Mouse (Mus musculus): ENCODE measurements around the gene Itgb3.
"Not testable (repeated sequence)": the region's sequence is repeated elsewhere in the genome, so short reads cannot be mapped to it uniquely, and the experiment has no call there.

Gene Itgb3

DNA sequence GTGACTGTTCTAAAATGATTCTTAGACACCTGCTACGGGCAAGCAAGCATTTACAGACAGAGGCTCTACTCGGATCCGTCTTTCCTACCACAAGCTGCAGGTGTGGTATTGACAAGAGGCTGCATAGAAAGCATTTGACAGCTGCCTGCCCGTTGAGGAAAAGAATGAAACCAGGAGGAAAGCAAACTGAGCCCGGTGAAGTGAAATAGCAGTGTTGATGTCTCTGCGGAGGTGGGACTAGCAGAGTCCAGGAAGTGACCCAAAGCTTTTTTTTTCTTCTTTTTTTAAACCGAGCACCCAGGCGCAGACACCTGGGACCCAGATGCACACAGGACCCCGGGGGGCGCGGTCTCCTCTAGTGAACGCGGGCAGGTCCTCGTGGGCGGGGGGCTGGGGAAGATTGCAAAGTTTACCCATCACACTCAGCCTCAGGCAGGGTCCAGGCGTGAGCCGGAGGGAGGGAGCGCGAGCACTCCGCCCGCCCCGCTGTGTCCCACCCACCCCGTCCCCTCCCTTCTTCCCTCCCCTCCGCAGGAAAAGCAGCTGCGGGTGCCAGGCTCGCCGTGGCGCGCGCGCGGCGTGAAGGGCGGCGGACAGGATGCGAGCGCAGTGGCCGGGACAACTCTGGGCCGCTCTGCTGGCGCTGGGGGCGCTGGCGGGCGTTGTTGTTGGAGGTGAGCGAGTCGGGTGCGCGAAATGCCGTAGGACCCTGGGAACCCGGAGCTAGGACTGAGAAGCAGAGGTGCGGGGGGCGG is at the start of gene Itgb3:
Gene Itgb3 (plus strand): TSS at position 510 of the 755 bp plus-strand sequence.
- no peak for DNase-seq (ENCODE audit: extremely low read depth, low read depth)

DNA sequence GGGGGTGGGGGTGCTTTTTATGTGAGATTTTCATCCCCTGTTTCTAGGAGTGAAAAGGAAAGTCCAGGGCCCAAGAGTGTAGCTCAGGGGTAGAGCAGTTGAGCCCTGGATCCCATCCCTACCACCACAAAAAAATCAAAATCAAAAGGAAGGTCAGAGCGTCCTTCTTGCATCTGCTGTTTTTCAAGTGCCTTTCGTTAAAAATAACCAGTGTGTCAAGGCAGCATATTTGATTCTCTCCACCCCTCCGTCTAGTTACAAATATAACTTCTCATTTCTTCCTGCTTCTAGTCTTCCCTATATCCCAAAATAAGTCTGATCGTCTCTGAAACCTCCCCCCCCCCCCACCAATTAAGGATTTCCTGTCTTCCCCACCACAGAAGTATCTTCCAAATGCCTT is 49.7 kb upstream of the Itgb3 start:
- no peak for DNase-seq (ENCODE audit: extremely low read depth, low read depth)

DNA sequence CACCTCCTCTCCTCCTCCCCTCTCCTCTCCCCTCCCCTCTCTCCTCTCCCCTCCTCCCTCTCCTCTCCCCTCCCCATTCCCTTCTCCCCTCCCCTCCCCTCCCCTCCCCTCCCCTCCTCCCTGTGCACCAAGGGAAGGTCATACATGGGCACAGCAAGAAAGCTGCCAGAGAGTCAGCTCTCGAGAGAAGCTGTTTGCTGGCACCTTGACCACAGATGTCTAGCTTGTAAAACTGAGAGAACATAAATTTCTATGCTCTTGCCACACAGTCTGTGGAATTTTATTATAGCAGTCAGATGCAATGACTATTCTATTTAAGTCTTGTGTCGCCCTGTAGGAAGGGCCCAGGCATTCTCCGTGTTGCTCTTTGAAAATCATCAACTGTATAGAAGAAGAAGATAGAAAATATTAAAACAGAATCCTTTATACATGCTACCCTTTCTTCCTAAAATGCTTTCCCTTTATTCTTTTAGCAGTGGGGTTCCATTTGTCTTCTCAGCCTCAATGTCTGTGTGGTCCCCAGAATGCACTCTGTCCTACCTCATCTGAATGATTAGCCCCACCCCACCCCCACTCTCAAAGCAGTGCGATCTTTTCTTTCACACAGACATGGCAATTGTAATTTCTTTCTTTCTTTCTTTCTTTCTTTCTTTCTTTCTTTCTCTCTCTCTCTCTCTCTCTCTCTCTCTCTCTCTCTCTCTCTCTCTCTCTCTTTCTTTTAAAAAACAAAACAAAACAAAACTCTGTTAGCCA is 49.0 kb upstream of the Itgb3 start:
- no peak for DNase-seq (ENCODE audit: extremely low read depth, low read depth)

DNA sequence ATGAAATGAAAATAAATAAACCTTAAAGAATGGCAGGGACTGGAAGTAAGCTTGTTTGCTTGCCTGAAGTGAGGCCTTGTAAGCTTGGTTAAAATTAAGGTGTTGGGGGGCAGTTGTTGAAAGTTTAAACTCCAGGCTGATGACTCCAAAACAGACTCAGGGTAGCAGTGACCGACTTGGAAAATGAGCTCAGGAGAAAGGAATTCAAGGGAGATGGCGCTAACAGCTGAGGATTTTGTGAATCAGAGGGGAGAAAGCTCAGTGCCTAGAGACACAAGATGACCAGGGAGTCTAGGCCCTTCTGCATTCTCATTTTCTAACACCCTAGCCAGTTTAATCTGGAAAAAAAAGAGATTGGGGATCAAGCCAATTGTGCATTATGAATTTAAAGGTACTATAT is 46.8 kb upstream of the Itgb3 start:
- DNase-seq (ENCODE audit: extremely low read depth, low read depth) = no peak

DNA sequence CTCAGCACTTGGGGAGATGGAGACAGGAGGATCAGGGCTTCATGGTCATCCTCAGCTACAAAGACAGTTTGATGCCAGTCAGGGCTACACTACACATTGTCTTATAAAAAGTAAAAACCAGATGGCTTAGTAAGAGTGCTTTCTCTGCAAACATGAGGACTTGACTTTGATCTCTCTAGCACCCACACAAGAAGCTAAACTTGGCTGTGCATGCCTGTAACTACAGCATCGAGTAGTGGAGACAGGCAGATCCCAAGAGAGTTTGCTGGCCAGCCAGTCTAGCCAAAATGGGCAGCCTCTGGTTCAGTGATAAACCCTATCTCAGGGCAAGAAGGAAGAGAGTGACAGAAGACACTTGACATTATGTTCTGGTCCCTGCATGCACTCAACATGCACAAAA is 44.3 kb upstream of the Itgb3 start:
- no peak for DNase-seq (ENCODE audit: extremely low read depth, low read depth)

DNA sequence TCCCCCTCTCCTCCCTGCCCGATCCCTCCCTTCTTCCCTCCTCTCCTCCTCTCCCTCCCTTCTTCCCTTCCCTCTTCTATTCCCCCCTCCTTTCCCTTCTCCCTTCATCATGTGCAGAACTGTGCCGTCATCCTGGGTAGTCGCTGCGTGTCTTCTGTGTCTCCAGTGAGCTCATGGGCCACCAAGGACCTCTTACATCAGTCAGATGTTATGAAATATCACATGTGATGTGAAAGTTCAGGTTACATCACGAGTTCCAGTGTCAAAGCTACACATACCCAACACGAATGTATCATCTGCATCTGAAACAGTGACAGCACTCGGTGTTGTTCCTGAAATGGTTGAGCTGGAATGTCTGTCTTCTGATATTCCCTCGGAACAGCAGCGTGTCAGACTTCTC is 42.6 kb upstream of the Itgb3 start:
- DNase-seq (ENCODE audit: extremely low read depth, low read depth) = no peak

DNA sequence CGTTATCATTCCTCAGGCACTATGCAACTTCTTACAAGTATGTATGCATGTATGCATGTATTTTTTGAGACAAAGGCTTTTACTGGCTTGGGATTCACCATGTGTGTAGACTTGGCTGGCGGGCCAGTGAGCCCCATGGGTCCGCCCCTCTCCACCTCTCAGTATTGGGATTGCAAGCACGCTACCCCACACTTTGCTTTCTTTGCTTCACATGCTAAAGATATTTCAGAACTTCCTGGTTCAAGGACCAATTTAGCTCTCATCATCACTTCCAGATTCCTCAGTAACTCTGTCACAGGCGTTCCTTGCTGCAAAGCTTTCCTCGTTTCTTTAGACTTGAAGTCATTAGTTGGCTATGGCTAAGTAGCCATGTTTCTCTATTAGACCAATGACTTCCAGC is 41.7 kb upstream of the Itgb3 start:
- DNase-seq (ENCODE audit: extremely low read depth, low read depth) = no peak

DNA sequence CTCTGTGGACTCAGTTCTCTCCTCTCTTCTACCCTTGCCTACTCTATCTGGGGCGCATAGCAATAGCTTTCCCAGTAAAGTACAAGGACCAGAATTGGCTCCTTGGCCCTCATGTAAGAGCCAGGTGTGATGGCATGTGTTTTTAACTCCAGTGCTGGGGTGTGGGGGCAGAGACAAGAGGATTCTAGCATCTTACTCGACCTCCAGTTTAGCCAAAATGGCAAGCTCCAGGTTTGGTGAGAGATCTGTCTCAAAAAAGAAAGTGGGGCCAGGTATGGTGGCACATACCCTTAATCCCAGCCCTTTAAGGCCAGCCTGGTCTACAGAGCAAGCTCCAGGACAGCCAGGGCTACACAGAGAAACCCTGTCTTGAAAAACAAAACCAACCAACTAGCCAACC is 41.0 kb upstream of the Itgb3 start:
- DNase-seq (ENCODE audit: extremely low read depth, low read depth) = no peak

DNA sequence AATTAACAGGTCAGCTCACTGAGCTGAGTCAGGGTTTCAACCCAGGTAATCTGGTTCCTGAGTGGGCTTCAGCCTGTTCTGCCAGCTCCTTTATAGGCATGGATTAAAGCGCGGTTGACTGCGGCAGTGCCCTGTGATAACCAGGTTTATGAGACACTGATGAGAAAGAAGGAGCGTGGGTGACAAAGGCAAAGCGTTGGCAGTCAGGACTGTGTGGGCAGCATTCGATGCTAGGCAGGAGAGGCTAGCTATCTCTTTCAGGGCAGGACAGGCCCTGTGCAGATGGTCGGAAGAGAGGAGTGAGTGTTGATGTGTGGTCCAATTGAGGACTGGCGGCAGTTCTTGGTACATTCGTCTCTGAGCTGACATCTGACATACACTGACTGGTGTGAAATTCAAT is 40.1 kb upstream of the Itgb3 start:
- no peak for DNase-seq (ENCODE audit: extremely low read depth, low read depth)

DNA sequence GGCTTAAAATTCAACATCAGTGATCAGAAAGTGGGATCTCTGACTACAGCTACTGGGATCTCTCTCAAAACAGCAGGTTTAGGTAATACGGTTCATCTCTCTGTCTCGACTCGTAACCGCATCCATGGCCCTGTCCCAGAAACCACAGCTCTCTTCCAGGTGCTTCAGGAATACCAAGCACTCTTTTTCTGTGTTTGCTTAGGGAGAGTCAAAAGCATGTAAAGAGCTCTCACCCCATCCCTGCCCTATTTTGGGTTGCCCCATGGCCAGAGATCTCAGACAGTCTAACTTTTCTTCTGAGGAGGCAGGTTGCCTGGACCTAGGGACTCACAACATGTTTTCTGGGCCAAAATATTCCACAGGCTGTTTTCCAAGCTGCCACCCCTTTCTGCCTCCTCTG is 39.5 kb upstream of the Itgb3 start:
- no peak for DNase-seq (ENCODE audit: extremely low read depth, low read depth)

DNA sequence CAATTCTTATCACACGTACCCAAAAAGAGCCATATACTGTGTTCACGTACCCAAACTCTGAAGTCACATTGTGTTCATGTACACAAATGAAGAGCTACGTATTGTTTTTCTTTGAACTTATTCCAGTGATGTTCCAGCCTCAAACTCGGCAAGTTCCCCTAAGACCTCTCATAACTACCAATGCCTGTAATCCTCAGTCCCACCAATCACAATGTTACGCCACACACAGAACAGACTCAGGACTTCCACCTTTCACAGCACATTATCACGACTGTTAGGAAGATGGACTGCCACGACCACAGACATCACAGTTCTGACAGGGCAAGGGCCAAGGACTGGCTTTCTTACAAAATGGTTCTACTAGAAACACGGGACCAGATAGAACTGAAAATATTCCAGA is 37.3 kb upstream of the Itgb3 start:
- not testable (repeated sequence) for DNase-seq (ENCODE audit: extremely low read depth, low read depth)

DNA sequence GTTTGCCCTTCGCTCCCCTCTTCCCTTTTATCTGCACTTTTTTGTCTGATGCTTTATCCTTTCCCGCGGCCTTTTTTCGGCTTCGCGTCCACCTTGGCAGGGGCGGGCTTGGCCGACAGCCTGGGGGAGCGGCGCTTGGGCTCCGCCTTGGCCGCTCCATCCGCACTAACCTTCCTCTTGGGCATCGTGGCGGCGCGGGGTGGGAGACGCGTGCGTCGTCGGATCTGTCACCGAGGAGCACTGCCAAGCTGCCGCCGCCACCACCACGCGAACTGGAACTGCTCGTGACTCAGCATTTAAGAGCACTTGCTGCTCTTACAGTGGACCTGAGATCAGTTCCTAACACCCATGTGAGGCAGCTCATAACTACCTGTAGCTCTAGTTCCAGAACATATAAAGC is 36.4 kb upstream of the Itgb3 start:
- DNase-seq (ENCODE audit: extremely low read depth, low read depth) = not testable (repeated sequence)

DNA sequence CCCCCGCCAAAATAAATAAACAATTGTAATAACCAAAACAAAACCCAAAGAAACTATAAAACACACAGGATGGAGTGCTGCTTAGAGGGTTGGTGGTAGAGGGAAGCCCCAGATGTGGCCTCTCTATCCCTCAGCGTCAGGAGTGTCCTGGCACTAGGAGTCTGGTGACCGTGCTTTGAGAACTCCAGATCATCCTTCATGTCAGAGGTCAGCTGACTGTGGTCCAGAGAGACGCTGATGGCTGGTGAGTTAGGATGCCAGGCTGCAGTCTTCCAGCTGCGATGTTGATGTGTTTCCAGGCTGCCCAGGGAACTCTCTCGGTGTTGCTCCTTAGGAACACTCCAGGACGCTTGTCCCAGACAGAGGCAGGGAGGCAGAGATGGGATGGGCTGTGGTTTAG is 35.7 kb upstream of the Itgb3 start:
- DNase-seq (ENCODE audit: extremely low read depth, low read depth) = no peak

DNA sequence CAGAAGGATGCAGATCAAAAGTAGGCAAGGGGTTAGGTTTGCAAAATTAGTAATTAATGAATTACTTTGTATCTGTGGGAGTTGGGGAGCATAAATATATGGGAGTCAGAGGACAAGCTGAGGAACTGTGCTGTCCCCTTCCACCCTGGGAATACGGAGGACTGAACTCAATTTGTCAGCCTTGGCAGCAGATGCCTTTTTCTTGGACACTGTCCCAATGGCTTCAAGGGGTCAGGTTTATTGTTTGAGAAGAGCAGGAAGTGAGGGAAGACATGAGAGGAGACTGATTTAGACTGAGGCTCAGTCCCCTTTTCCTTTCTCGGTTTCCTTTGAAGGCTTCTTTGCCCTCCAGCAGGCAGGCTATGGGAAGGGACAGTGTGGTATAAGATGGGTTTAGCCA is 35.2 kb upstream of the Itgb3 start:
- DNase-seq (ENCODE audit: extremely low read depth, low read depth) = no peak

DNA sequence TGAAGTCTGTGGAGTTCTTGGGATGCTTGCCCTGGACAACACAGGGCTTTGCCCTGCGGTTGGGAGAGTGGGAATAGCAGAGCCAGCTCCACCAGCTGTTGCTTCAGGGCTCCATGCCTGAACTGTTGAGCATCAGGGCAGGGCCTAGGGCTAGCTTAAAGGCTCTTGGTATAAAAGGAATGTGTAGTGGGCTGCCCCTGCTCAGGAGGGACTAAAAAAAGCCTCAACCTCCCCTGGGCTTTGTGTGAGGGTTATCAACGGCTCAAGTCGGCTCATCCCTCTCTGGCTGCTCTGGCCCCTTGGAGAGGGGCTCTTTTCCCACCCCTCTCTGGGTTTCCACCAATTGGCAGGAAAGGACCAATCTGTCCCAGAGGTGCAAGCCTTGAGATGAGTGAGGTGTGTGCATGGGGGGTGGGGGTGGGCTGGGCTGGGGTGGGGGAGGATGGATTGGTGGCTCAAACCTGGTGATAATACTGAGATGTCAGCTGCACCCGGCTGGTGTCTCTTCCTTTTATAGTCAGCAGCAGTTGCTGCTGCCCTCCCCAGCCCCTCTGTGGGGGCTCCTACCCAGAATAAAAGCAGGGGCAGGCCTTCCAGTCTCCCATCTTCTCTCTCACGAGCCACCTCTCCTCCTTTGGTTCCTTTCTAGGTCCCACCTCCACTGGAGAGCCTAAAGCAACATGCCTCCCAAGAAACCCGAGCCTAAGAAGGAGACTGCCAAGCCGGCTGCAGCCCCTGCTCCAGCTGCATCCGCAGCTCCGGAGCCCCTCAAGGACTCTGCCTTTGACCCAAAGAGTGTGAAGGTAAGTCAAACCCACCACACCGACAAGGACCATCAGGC is 30.8 kb upstream of the Itgb3 start:
- no peak for DNase-seq (ENCODE audit: extremely low read depth, low read depth)

DNA sequence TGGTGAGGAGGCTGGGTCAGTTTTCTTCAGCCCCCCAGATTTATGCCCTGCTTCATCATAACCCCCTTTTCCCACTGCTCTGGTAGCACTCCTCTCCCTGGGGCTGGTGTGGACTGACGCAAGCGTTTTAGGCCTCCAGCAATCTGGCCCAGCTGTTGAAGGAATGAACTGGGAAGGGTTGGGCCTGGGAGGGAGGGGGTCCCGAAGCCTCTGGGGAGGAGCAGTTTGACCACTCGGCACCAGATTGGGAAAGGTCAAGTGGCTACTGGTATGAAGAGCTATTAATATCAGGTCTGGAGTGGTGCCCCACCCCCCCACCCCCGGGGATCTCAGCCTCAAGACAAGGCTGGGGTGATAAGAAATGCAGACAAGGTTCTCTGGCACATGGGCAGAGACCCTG is 29.7 kb upstream of the Itgb3 start:
- no peak for DNase-seq (ENCODE audit: extremely low read depth, low read depth)

DNA sequence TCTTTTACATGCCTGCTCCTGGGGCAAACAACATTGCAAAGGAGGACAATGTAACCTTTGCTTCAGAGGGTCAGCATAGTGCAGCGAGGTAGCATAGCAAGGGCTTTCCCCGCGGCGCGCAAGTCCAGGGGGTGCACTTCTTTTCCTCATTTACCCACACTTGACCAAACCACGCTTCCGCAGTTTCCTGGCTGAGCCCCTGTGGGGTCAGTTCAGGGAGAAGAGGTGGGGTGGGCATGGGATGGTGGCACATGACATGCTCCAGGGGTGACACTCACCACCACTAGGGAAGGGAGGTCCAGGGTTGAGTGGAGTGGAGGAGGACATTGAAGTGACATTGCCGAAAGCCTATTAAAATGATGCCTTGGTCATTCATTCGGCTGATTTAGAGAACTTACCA is 28.7 kb upstream of the Itgb3 start:
- no peak for DNase-seq (ENCODE audit: extremely low read depth, low read depth)

DNA sequence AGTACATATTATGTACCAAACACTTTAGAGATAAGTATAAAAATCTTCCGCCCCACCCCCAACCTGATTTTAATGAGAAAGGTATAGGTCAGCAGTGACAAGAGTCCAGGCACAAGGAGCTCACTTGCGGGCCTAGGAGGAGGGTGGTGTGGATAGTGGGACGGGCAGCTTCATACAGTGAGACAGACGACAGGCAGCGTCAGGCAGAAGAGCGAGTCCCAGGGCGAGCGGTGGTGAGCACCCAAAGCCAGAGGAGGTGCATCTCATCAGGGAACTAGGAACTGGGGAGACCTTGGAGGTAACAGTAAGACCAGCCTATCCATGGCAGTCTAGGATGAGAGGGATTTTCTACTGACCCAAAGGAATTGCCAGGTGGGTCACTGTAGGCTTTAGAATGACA is 28.2 kb upstream of the Itgb3 start:
- no peak for DNase-seq (ENCODE audit: extremely low read depth, low read depth)

DNA sequence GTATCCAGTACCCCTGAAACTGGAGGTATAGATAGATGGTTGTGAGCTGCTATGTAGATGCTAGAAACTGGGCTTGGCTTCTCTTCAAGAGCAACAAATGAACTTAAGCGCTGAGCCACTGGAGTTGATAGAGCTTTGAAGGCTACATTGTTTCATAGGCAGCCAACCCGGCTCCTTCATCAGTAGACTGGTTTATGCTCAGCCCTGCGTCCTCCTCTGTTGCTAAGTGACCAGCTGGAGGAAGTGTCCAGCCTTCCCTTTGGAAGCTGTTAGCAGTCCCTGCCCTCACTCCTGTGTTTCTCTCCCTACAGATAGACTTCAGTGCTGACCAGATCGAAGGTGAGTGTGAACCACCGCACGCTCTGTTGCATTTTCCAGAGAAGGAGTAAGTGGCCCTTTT is 27.7 kb upstream of the Itgb3 start:
- DNase-seq (ENCODE audit: extremely low read depth, low read depth) = no peak

DNA sequence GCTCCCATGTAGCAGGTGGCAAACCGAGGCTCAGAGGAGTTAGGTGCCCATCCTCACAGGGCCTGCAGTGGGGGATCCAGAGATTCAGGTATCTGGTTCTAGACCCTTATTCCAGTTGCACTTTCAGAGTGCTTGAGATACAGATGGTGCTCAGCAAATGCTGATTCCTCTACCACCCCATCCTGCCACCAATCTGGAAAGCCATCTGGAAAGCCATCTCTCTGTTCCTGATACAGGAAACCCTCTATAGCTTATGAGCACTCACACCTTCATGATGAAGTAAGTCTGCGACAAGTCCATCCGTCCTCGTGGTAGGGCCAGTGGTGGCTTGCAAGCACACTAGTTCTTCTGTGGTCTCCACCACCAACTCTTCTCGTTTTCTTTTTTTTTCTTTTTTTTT is 27.2 kb upstream of the Itgb3 start:
- DNase-seq (ENCODE audit: extremely low read depth, low read depth) = no peak

DNA sequence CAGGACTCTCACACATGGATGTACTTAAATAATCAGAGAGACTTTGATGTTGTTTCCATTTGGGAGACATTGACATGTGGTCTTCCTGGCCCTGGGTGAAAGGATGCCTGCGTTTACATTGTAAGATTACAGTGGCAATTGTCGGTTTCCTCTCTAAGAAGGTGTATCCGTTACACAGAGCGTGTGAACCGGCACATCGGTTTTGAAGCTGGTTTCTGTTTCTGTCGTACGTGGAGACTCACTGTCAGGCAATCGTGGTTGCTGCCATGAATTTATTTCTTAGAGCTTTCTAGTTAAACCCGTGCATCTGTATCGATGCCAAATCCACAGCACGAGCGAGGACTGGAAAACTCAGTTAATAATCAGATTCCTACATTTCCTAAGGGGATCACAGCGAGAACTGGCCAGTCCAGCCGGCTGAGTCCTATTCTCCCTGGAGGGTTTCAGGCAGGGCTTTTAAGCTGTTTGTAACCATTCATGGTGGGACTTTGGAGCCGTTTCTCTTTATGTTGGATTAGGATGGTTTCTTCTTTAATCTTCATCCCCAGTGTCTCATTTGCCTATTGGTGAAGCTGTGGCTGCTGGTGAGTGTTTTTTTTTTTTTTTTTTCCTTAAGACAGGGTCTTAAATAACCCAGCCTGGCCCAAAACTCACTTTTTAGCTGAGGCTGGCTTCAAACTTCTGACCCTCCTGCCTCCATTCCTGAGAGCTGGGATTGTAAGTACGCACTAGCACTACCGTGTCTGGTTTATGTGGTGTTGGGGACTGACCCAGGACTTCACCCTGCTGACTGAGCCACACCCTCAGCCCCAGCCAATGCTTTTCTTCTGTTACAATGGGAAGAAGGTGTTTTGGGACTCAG is 26.1 kb upstream of the Itgb3 start:
- no peak for DNase-seq (ENCODE audit: extremely low read depth, low read depth)

DNA sequence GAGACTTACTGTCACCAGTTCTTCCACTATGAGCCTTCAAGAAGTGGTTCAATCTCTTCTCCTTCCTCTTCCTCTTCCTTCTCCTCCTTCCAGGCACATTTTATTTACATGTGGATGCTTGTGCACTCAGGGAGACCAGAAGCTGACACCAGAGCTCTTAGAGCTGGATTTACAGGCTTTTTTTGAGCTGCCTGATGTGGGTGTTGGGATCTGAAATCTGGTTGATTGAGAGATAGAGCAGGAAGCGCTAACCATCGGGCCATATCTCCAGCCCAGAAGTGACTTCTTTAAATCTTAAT is 25.5 kb upstream of the Itgb3 start:
- DNase-seq (ENCODE audit: extremely low read depth, low read depth) = no peak
